Mouse (Mus musculus): ENCODE measurements around the gene Rassf3. TPM values are rescaled to one million over a fixed set of nuclear protein-coding genes. Genes with fewer than 3 reads are reported as not detected.

Gene Rassf3
- polyA plus RNA-seq, 1 experiment, result 15.5 TPM

- Histone ChIP-seq H3K27ac (ENCODE audit: control insufficient read depth, insufficient read depth, low read length) (no peak overlapping the region), H3K36me3 (ENCODE audit: control insufficient read depth, insufficient read depth, low read length) (no peaks in the 10 kb centered on the region), H3K4me3 (ENCODE audit: control insufficient read depth, insufficient read depth, low read length) (no peak overlapping the region), H3K4me1 (replicated peaks; ENCODE audit: control insufficient read depth, insufficient read depth, low read length) (peaks cover 6% of the 10 kb centered on the region), H3K27me3 (ENCODE audit: control insufficient read depth, insufficient read depth, low read length) (no peaks in the 10 kb centered on the region)
- TF ChIP-seq CTCF (IDR thresholded peaks at IDR 0.05; ENCODE audit: borderline replicate concordance, control insufficient read depth, extremely low read depth, insufficient read depth, low read length, poor library complexity) (no peak), POLR2A (IDR thresholded peaks at IDR 0.05; ENCODE audit: control insufficient read depth, extremely low read depth, insufficient read depth, low read length, poor library complexity) (no peak)
- no peak for DNase-seq
- WGBS, result 96% methylated on average over 7 of the region's 7 CpGs
These were observed 31.9 kb downstream of the Rassf3 start for GRCm38 (mm10) chr10:121444198-121444597.

GRCm38 (mm10) chr10:121443791-121444190 is 32.4 kb downstream of the Rassf3 start:
- Histone ChIP-seq H3K27ac (ENCODE audit: control insufficient read depth, insufficient read depth, low read length) (no peak overlapping the region), H3K36me3 (ENCODE audit: control insufficient read depth, insufficient read depth, low read length) (no peaks in the 10 kb centered on the region), H3K4me3 (ENCODE audit: control insufficient read depth, insufficient read depth, low read length) (no peak overlapping the region), H3K27me3 (ENCODE audit: control insufficient read depth, insufficient read depth, low read length) (no peaks in the 10 kb centered on the region), H3K4me1 (replicated peaks; ENCODE audit: control insufficient read depth, insufficient read depth, low read length) (peaks cover 6% of the 10 kb centered on the region)
- WGBS, result 96% methylated on average over 9 of the region's 9 CpGs
- DNase-seq, result no peak
- TF ChIP-seq POLR2A (IDR thresholded peaks at IDR 0.05; ENCODE audit: control insufficient read depth, extremely low read depth, insufficient read depth, low read length, poor library complexity) (no peak), CTCF (IDR thresholded peaks at IDR 0.05; ENCODE audit: borderline replicate concordance, control insufficient read depth, extremely low read depth, insufficient read depth, low read length, poor library complexity) (no peak)

GRCm38 (mm10) chr10:121439310-121439731 is 36.8 kb downstream of the Rassf3 start:
- Histone ChIP-seq H3K27me3 (ENCODE audit: control insufficient read depth, insufficient read depth, low read length) (no peaks in the 10 kb centered on the region), H3K4me1 (replicated peaks; ENCODE audit: control insufficient read depth, insufficient read depth, low read length) (peaks cover 6% of the 10 kb centered on the region), H3K36me3 (ENCODE audit: control insufficient read depth, insufficient read depth, low read length) (no peaks in the 10 kb centered on the region), H3K27ac (ENCODE audit: control insufficient read depth, insufficient read depth, low read length) (no peak overlapping the region), H3K4me3 (ENCODE audit: control insufficient read depth, insufficient read depth, low read length) (no peak overlapping the region)
- no peak for TF ChIP-seq POLR2A (IDR thresholded peaks at IDR 0.05; ENCODE audit: control insufficient read depth, extremely low read depth, insufficient read depth, low read length, poor library complexity)
- TF ChIP-seq CTCF (IDR thresholded peaks at IDR 0.05; ENCODE audit: borderline replicate concordance, control insufficient read depth, extremely low read depth, insufficient read depth, low read length, poor library complexity), result no peak
- DNase-seq, result no peak
- WGBS, result 94% methylated on average over 12 of the region's 12 CpGs

- 92% methylated on average over 8 of the region's 8 CpGs for WGBS
- H3K4me3 ChIP-seq (ENCODE audit: control insufficient read depth, insufficient read depth, low read length), result no peak overlapping the region
- H3K4me1 ChIP-seq (replicated peaks; ENCODE audit: control insufficient read depth, insufficient read depth, low read length), result peaks cover 8% of the 10 kb centered on the region
- no peak overlapping the region for H3K27ac ChIP-seq (ENCODE audit: control insufficient read depth, insufficient read depth, low read length)
- TF ChIP-seq CTCF (IDR thresholded peaks at IDR 0.05; ENCODE audit: borderline replicate concordance, control insufficient read depth, extremely low read depth, insufficient read depth, low read length, poor library complexity) (no peak), POLR2A (IDR thresholded peaks at IDR 0.05; ENCODE audit: control insufficient read depth, extremely low read depth, insufficient read depth, low read length, poor library complexity) (no peak)
- no peak for DNase-seq
- no peaks in the 10 kb centered on the region for H3K27me3 ChIP-seq (ENCODE audit: control insufficient read depth, insufficient read depth, low read length)
- H3K36me3 ChIP-seq (ENCODE audit: control insufficient read depth, insufficient read depth, low read length), result no peaks in the 10 kb centered on the region
These were observed 38.0 kb downstream of the Rassf3 start for GRCm38 (mm10) chr10:121438109-121438508.

- no peak for DNase-seq
- H3K36me3 ChIP-seq (ENCODE audit: control insufficient read depth, insufficient read depth, low read length), result no peaks in the 10 kb centered on the region
- H3K27ac ChIP-seq (ENCODE audit: control insufficient read depth, insufficient read depth, low read length), result no peak overlapping the region
- no peaks in the 10 kb centered on the region for H3K27me3 ChIP-seq (ENCODE audit: control insufficient read depth, insufficient read depth, low read length)
- H3K4me1 ChIP-seq (replicated peaks; ENCODE audit: control insufficient read depth, insufficient read depth, low read length), result peaks cover 21% of the 10 kb centered on the region
- WGBS, result 89% methylated on average over 4 of the region's 4 CpGs
- H3K4me3 ChIP-seq (ENCODE audit: control insufficient read depth, insufficient read depth, low read length), result no peak overlapping the region
- TF ChIP-seq CTCF (IDR thresholded peaks at IDR 0.05; ENCODE audit: borderline replicate concordance, control insufficient read depth, extremely low read depth, insufficient read depth, low read length, poor library complexity) (no peak), POLR2A (IDR thresholded peaks at IDR 0.05; ENCODE audit: control insufficient read depth, extremely low read depth, insufficient read depth, low read length, poor library complexity) (no peak)
These were observed 39.5 kb downstream of the Rassf3 start for GRCm38 (mm10) chr10:121436693-121437092.

GRCm38 (mm10) chr10:121436258-121436645 is 39.9 kb downstream of the Rassf3 start:
- H3K4me1 ChIP-seq (replicated peaks; ENCODE audit: control insufficient read depth, insufficient read depth, low read length), result peaks cover 21% of the 10 kb centered on the region
- H3K27ac ChIP-seq (ENCODE audit: control insufficient read depth, insufficient read depth, low read length), result no peak overlapping the region
- no peak for DNase-seq
- H3K36me3 ChIP-seq (ENCODE audit: control insufficient read depth, insufficient read depth, low read length), result no peaks in the 10 kb centered on the region
- TF ChIP-seq CTCF (IDR thresholded peaks at IDR 0.05; ENCODE audit: borderline replicate concordance, control insufficient read depth, extremely low read depth, insufficient read depth, low read length, poor library complexity), result no peak
- no peak for TF ChIP-seq POLR2A (IDR thresholded peaks at IDR 0.05; ENCODE audit: control insufficient read depth, extremely low read depth, insufficient read depth, low read length, poor library complexity)
- WGBS, result 87% methylated on average over 8 of the region's 8 CpGs
- no peaks in the 10 kb centered on the region for H3K27me3 ChIP-seq (ENCODE audit: control insufficient read depth, insufficient read depth, low read length)
- H3K4me3 ChIP-seq (ENCODE audit: control insufficient read depth, insufficient read depth, low read length), result no peak overlapping the region

Measured in thymus, adult 2 months (tissue).